Mouse (Mus musculus) lung, embryonic 16.5 days (tissue): Measurements from ENCODE around the gene Olfr847. TPM values are rescaled to one million over a fixed set of nuclear protein-coding genes. Genes with fewer than 3 reads are reported as not detected.

Source experiments
- ATAC-seq: fragments of 200-750 bp; cut with Nextera tagmentation; 2 replicates; pipeline ENCODE4 v1.8.0; 2017; ENCODE audit warnings: low read depth, mild to moderate bottlenecking, moderate library complexity
- H3K27ac ChIP-seq: fragments of 300-500 bp; sonication (generic); 2 replicates; pipeline ENCODE4 v1.5.1; 2014; ENCODE audit warnings: mild to moderate bottlenecking, control low read depth, low read length
- H3K27me3 ChIP-seq: fragments of 300-500 bp; sonication (generic); 2 replicates; pipeline ENCODE4 v1.6.1; 2014; ENCODE audit warnings: low read depth, low read length, mixed read lengths; ENCODE audit not compliant: control insufficient read depth, insufficient read depth
- H3K36me3 ChIP-seq: fragments of 300-500 bp; sonication (generic); 2 replicates; pipeline ENCODE4 v1.6.1; 2014; ENCODE audit warnings: low read length; ENCODE audit not compliant: control insufficient read depth, insufficient read depth
- H3K4me1 ChIP-seq: fragments of 300-500 bp; sonication (generic); replicated peaks from 2 replicates; pipeline ENCODE4 v1.6.1; 2014; ENCODE audit warnings: low read length, mixed read lengths; ENCODE audit not compliant: control insufficient read depth, insufficient read depth
- H3K4me2 ChIP-seq: fragments of 300-500 bp; sonication (generic); 2 replicates; pipeline ENCODE4 v1.6.1; 2014; ENCODE audit warnings: low read depth, low read length, control low read depth
- H3K4me3 ChIP-seq: fragments of 300-500 bp; sonication (generic); 2 replicates; pipeline ENCODE4 v1.5.1; 2014; ENCODE audit warnings: mild to moderate bottlenecking, low read length, control low read depth
- H3K9ac ChIP-seq: fragments of 300-500 bp; sonication (generic); 2 replicates; pipeline ENCODE4 v1.6.1; 2014; ENCODE audit warnings: low read length, control low read depth
- H3K9me3 ChIP-seq: fragments of 300-500 bp; sonication (generic); 2 replicates; pipeline ENCODE4 v1.6.1; 2016; ENCODE audit warnings: low read length; ENCODE audit not compliant: control insufficient read depth
- WGBS: fragments of 180-500 bp; shearing (Covaris S2); extraction: QIAGEN DNeasy Blood & Tissue Kit; methylation state at CpG from one replicate; pipeline ENCODE4 v1.1.7; 2014; 5-methylcytosine and 5-hydroxymethylcytosine counted together
- polyA plus RNA-seq: library from polyadenylated mRNA; unstranded; fragments of >200 nt; fragmentation: Nextera tagmentation; extraction: Ambion mirVana; gene quantifications from 2 replicates; pipeline ENCODE4 v1.2.1, GENCODE M21; 2015

Olfr847 gene
- not detected in 2 replicates for polyA plus RNA-seq

DNA sequence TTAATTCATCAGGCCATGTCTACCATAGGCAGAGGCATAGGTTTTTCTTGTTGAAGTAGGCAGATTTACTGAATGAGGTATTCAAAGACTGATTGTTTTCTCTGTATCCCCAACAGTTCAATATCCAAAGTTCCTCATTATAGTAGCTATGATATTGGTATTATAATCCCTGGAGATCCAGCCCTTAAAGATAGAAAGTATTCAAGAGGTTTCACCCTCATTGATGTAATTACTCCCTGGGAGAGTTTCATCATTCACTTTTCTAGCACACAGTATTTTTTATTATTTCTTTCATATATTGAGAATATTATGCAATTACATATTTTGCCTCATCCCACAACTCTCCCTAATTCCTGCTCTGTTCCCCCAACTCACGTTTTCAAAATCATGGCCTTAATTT is at the start of gene Olfr847:
Olfr847 (minus strand) TSS at position 101 of the 400 bp plus-strand sequence.
- ATAC-seq, result no peak
- Histone ChIP-seq H3K9ac (no peak within 1 kb of the TSS), H3K36me3 (no peaks in the 10 kb centered on the region), H3K27me3 (no peaks in the 10 kb centered on the region), H3K4me1 (no peaks in the 10 kb centered on the region), H3K27ac (no peak within 1 kb of the TSS), H3K4me3 (no peak within 1 kb of the TSS), H3K9me3 (no peaks in the 10 kb centered on the region), H3K4me2 (no peak within 1 kb of the TSS)
- 50% methylated on average over 1 of the region's 1 CpGs for WGBS

DNA sequence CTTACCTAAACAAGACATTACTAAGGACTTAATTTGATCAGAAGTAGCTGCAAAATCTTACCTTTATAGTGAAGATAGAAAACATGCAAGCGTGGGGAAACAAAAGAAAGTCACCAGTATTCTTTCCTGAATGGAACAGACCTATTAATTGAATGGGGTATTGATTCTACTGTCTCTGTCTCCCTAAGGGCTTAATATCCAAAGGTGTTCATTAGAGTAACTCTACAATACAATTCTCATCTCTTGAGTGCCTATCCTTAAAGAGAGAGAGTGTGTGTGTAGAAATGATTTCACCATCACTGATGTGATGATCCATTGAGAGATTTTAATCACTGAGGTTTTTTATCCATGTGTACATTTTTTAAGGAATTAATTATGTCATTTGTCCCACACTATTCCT is 14.6 kb downstream of the Olfr847 start, which contains the start of gene Olfr846:
Olfr846 (minus strand) TSS at position 101 of the 400 bp plus-strand sequence.
- H3K9ac ChIP-seq, result no peak within 1 kb of the TSS
- no peak for ATAC-seq
- no peak within 1 kb of the TSS for H3K4me3 ChIP-seq
- no peaks in the 10 kb centered on the region; the same call in none of the 2 replicates for H3K9me3 ChIP-seq
- no peaks in the 10 kb centered on the region for H3K36me3 ChIP-seq
- 46% methylated on average over 1 of the region's 1 CpGs for WGBS
- H3K27me3 ChIP-seq, result no peaks in the 10 kb centered on the region
- H3K27ac ChIP-seq, result no peak within 1 kb of the TSS
- H3K4me2 ChIP-seq, result no peak within 1 kb of the TSS
- H3K4me1 ChIP-seq, result no peaks in the 10 kb centered on the region

DNA sequence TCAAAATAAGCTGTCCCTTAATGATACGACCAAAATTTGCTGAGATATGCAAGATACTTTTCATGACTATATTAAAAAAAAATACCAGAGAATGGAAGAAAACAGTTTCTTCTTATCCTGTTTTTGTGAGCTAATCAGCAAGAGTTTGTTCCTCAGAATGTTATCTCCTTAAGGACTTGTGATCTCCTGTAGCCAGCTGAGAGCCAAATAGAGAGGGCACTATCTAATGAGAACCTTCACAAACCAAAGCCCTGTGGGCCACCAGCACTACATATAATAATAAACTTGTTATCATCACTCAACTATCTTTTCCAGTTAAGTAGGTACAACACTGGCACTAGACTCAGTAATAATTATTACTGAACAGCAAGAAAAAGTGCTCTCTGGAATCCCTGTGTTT is 42.3 kb downstream of the Olfr847 start, which contains the start of gene Olfr845:
Olfr845 (plus strand) TSS at position 301 of the 400 bp plus-strand sequence.
- Histone ChIP-seq H3K4me3 (no peak within 1 kb of the TSS), H3K9ac (no peak within 1 kb of the TSS), H3K9me3 (no peaks in the 10 kb centered on the region; the same call in 1 of the 2 replicates), H3K4me2 (no peak within 1 kb of the TSS), H3K27me3 (no peaks in the 10 kb centered on the region), H3K4me1 (no peaks in the 10 kb centered on the region), H3K36me3 (no peaks in the 10 kb centered on the region), H3K27ac (no peak within 1 kb of the TSS)
- WGBS, result 64% methylated on average over 1 of the region's 1 CpGs
- no peak for ATAC-seq

Other genes starting within 250 kb of the Olfr847 start
- not detected in 2 replicates for gene Olfr837, start 242.4 kb downstream of the Olfr847 start, polyA plus RNA-seq
- not detected in 2 replicates for gene Olfr839-ps1, start 201.4 kb downstream of the Olfr847 start, polyA plus RNA-seq
- not detected in 2 replicates for gene Olfr843, start 126.7 kb downstream of the Olfr847 start, polyA plus RNA-seq
- gene Olfr844, start 62.3 kb downstream of the Olfr847 start, polyA plus RNA-seq, result not detected in 2 replicates
- gene Olfr845, start 42.2 kb downstream of the Olfr847 start, polyA plus RNA-seq, result not detected in 2 replicates
- not detected in 2 replicates for gene Olfr846, start 14.7 kb downstream of the Olfr847 start, polyA plus RNA-seq
- gene Olfr849, start 61.6 kb upstream of the Olfr847 start, polyA plus RNA-seq, result not detected in 2 replicates
- gene Olfr850, start 99.6 kb upstream of the Olfr847 start, polyA plus RNA-seq, result not detected in 2 replicates
- gene Olfr851, start 114.6 kb upstream of the Olfr847 start, polyA plus RNA-seq, result not detected in 2 replicates
- gene Olfr853, start 162.4 kb upstream of the Olfr847 start, polyA plus RNA-seq, result not detected in 2 replicates
- gene Olfr854, start 188.7 kb upstream of the Olfr847 start, polyA plus RNA-seq, result not detected in 2 replicates
- gene Olfr855, start 203.9 kb upstream of the Olfr847 start, polyA plus RNA-seq, result not detected in 2 replicates
- 26.6 and 26.8 TPM in 2 replicates for gene Zfp317, start 243.4 kb upstream of the Olfr847 start, polyA plus RNA-seq